Mouse (Mus musculus): Measurements from ENCODE around the gene Mob2. TPM values are rescaled to one million over a fixed set of nuclear protein-coding genes. Genes with fewer than 3 reads are reported as not detected.

Mob2 gene
- 19.0 and 20.7 TPM in 2 replicates for polyA plus RNA-seq (2011; ENCODE audit: insufficient read depth, insufficient read length, low read depth, missing spikeins)

DNA sequence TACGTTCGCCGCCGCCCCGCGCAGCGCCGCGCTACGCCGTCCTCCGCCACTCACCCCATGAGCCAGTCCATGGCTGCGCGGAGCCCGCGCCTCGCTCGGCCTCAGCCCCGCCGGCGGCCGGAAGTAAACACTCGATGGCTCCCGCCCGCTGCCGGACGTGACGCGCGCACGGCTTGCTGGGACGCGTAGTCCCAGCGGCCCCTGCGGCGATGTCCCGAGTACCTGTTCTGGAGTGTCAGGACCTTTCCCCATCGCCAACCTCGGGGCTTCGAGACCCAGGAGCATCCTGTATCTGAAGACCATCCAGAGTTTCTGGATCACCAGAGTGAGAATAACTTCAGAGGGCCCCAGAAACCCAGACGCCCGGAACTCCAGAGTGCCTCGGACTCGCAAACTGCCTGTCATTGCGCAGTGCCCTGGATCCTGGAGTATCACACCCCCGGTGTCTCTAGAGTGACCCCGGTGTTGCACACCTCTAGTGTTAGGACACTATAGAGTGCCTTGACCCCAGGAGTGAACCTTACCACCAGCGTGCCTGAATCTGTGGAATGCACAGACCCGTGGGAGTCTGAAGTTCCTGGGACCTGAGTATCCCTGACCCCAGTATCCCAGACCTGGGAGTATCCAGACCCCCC is at the start of gene Mob2:
TSS of gene Mob2 (minus strand) at position 135 of the 635 bp plus-strand sequence.
- Histone ChIP-seq H3K36me3 (ENCODE audit: control insufficient read depth, insufficient read depth, low read length, poor library complexity, severe bottlenecking) (no peaks in the 10 kb centered on the region), H3K27me3 (ENCODE audit: control insufficient read depth, insufficient read depth, low read length, poor library complexity, severe bottlenecking) (no peaks in the 10 kb centered on the region), H3K4me3 (ENCODE audit: low read depth, low read length) (peak within 1 kb of the TSS; percentile 75), H3K27ac (ENCODE audit: insufficient read depth, low read length) (no peak within 1 kb of the TSS), H3K9me3 (replicated peaks; ENCODE audit: control insufficient read depth, insufficient read depth, low read length, poor library complexity, severe bottlenecking) (no peaks in the 10 kb centered on the region), H3K4me1 (ENCODE audit: control insufficient read depth, insufficient read depth, low read length) (no peaks in the 10 kb centered on the region), H3K9ac (ENCODE audit: low read depth, poor library complexity, severe bottlenecking) (peak within 1 kb of the TSS; percentile 94)
- no peak for TF ChIP-seq EP300 (IDR thresholded peaks at IDR 0.05; ENCODE audit: insufficient read depth, low read depth, low read length)
- TF ChIP-seq POLR2A (IDR thresholded peaks at IDR 0.05; ENCODE audit: insufficient read depth, low read length), result peak; percentile 62

DNA sequence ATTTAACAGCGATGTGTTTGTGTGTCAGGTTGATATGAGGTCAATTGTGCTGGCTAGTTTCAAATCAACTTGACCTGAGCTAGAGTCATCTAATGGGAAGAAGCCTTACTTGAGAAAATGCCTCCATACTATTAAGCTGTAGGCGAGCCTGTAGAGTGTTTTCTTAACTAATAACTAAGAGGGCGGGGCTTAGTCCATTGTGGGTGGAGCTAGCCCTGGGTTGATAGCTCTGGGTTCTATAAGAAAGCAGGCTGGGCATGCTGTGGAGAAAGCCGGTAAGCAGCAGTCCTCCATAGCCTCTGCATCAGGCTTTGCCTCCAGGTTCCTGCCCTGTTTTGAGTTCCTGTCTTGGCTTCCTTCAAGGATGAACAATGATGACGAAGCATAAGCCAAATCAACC is 43.9 kb upstream of the Mob2 start:
- no peak overlapping the region for H3K9ac ChIP-seq (ENCODE audit: low read depth, poor library complexity, severe bottlenecking)
- no peak overlapping the region for H3K4me3 ChIP-seq (ENCODE audit: low read depth, low read length)
- TF ChIP-seq POLR2A (IDR thresholded peaks at IDR 0.05; ENCODE audit: insufficient read depth, low read length) (no peak), CTCF (IDR thresholded peaks at IDR 0.05; ENCODE audit: low read depth, low read length) (no peak), EP300 (IDR thresholded peaks at IDR 0.05; ENCODE audit: insufficient read depth, low read depth, low read length) (no peak)
- no peaks in the 10 kb centered on the region for H3K4me1 ChIP-seq (ENCODE audit: control insufficient read depth, insufficient read depth, low read length)
- H3K36me3 ChIP-seq (ENCODE audit: control insufficient read depth, insufficient read depth, low read length, poor library complexity, severe bottlenecking), result no peaks in the 10 kb centered on the region
- H3K9me3 ChIP-seq (replicated peaks; ENCODE audit: control insufficient read depth, insufficient read depth, low read length, poor library complexity, severe bottlenecking), result no peaks in the 10 kb centered on the region
- H3K27ac ChIP-seq (ENCODE audit: insufficient read depth, low read length), result no peak overlapping the region
- no peaks in the 10 kb centered on the region for H3K27me3 ChIP-seq (ENCODE audit: control insufficient read depth, insufficient read depth, low read length, poor library complexity, severe bottlenecking)

DNA sequence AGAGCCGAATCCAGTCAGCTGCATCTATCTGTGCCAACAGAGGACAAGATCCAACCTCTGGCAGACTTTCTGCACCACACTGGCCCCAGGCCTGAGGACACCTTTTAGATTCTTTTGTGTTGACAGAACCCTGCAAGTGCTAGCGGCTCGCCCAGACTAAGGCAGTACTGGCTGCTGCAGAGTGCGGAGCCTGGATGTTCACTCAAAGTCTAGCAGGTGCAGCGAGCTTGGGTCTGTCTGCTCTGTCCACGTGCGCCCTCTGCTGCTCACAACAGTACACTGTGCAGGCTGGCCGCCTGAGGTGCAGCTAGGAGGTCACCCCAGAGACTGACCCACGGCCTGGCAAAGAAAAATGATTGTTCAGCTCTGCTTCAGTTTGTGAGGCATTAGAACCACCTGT is 36.9 kb upstream of the Mob2 start:
- no peaks in the 10 kb centered on the region for H3K36me3 ChIP-seq (ENCODE audit: control insufficient read depth, insufficient read depth, low read length, poor library complexity, severe bottlenecking)
- no peaks in the 10 kb centered on the region for H3K9me3 ChIP-seq (replicated peaks; ENCODE audit: control insufficient read depth, insufficient read depth, low read length, poor library complexity, severe bottlenecking)
- TF ChIP-seq POLR2A (IDR thresholded peaks at IDR 0.05; ENCODE audit: insufficient read depth, low read length), result no peak
- TF ChIP-seq CTCF (IDR thresholded peaks at IDR 0.05; ENCODE audit: low read depth, low read length), result peak; percentile 94
- TF ChIP-seq EP300 (IDR thresholded peaks at IDR 0.05; ENCODE audit: insufficient read depth, low read depth, low read length), result no peak
- H3K27me3 ChIP-seq (ENCODE audit: control insufficient read depth, insufficient read depth, low read length, poor library complexity, severe bottlenecking), result 0 out of 2 replicates have a peak, but pooled peaks cover 3% of the 10 kb centered on the region
- H3K4me1 ChIP-seq (ENCODE audit: control insufficient read depth, insufficient read depth, low read length), result no peaks in the 10 kb centered on the region
- no peak overlapping the region for H3K4me3 ChIP-seq (ENCODE audit: low read depth, low read length)
- no peak overlapping the region for H3K9ac ChIP-seq (ENCODE audit: low read depth, poor library complexity, severe bottlenecking)
- H3K27ac ChIP-seq (ENCODE audit: insufficient read depth, low read length), result no peak overlapping the region

DNA sequence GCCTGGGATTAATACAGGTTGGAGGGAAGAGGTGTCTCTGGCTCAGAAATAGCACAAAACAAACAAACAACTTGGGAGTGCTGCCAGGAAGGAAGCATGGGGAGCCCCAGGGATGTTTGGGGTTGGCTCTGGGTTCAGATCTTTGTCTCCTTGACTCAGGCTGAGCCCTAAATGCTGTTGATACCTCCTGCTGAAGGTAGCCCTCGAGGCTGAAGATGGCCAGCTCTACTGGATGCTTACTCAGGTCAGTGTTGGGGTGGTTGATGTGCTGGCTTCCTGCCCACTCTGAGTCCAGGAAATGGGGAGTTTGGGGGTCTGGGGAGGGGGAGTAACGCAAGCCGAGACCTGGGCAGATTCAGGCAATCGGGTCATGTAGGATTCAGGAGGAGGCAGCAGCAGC is 35.8 kb upstream of the Mob2 start:
- Histone ChIP-seq H3K36me3 (ENCODE audit: control insufficient read depth, insufficient read depth, low read length, poor library complexity, severe bottlenecking) (no peaks in the 10 kb centered on the region), H3K9ac (ENCODE audit: low read depth, poor library complexity, severe bottlenecking) (no peak overlapping the region), H3K9me3 (replicated peaks; ENCODE audit: control insufficient read depth, insufficient read depth, low read length, poor library complexity, severe bottlenecking) (no peaks in the 10 kb centered on the region), H3K4me3 (ENCODE audit: low read depth, low read length) (no peak overlapping the region), H3K27ac (ENCODE audit: insufficient read depth, low read length) (no peak overlapping the region), H3K27me3 (ENCODE audit: control insufficient read depth, insufficient read depth, low read length, poor library complexity, severe bottlenecking) (0 out of 2 replicates have a peak, but pooled peaks cover 3% of the 10 kb centered on the region), H3K4me1 (ENCODE audit: control insufficient read depth, insufficient read depth, low read length) (no peaks in the 10 kb centered on the region)
- TF ChIP-seq EP300 (IDR thresholded peaks at IDR 0.05; ENCODE audit: insufficient read depth, low read depth, low read length) (no peak), CTCF (IDR thresholded peaks at IDR 0.05; ENCODE audit: low read depth, low read length) (no peak), POLR2A (IDR thresholded peaks at IDR 0.05; ENCODE audit: insufficient read depth, low read length) (no peak)

DNA sequence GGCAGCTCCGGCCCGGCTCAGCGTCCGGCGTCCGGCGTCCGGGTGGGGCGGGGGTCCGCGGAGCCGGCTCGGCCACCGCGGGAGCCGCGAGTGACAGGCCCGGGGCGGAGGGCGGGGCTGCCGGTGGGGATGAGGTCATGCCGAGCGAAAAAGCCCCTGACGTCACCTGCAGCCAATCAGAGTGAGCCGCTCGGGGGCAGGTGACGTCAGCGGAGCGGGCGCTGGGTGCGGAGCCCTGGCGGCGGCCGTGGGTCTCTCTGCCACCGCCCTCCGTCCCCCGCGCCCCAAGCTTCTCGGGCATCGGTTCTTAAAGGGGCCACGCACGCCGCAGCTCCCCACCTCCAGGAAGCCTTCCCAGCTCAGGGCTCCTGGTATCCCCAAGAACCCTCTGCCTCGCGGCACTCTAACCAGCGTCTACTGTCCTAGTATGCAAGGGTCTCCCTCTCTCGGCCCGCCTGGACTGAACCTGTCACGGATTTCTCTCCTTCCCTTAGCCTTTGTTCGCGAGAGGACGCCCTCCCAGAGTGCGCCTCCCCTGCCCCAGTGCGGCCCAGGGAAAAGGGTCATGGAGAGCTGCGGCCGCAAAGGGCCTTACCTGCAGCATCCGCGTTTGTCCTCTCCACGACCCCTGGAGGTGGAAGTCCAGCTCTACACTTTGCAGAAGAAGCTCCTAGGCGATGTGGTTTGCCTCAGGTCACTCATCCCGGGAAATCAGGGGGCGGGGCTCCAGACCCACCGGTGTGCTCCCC is 34.5 kb upstream of the Mob2 start, which contains the start of gene Dusp8:
TSS of gene Dusp8 (minus strand) at position 661 of the 749 bp plus-strand sequence.
- Histone ChIP-seq H3K4me1 (ENCODE audit: control insufficient read depth, insufficient read depth, low read length) (no peaks in the 10 kb centered on the region), H3K27me3 (ENCODE audit: control insufficient read depth, insufficient read depth, low read length, poor library complexity, severe bottlenecking) (0 out of 2 replicates have a peak, but pooled peaks cover 3% of the 10 kb centered on the region), H3K27ac (ENCODE audit: insufficient read depth, low read length) (no peak within 1 kb of the TSS), H3K4me3 (ENCODE audit: low read depth, low read length) (peak within 1 kb of the TSS; percentile 83), H3K36me3 (ENCODE audit: control insufficient read depth, insufficient read depth, low read length, poor library complexity, severe bottlenecking) (no peaks in the 10 kb centered on the region), H3K9ac (ENCODE audit: low read depth, poor library complexity, severe bottlenecking) (peak within 1 kb of the TSS; percentile 84), H3K9me3 (replicated peaks; ENCODE audit: control insufficient read depth, insufficient read depth, low read length, poor library complexity, severe bottlenecking) (no peaks in the 10 kb centered on the region)
- TF ChIP-seq EP300 (IDR thresholded peaks at IDR 0.05; ENCODE audit: insufficient read depth, low read depth, low read length) (no peak), POLR2A (IDR thresholded peaks at IDR 0.05; ENCODE audit: insufficient read depth, low read length) (no peak), CTCF (IDR thresholded peaks at IDR 0.05; ENCODE audit: low read depth, low read length) (peak; percentile 29)
